Mouse (Mus musculus): ENCODE data around the gene Csad. TPM values are rescaled to one million over a fixed set of nuclear protein-coding genes. Genes with fewer than 3 reads are reported as not detected.

Gene Csad
- total and polyA plus RNA-seq, 3 experiments: 13.1 to 42.1 (median 15.6) TPM

- Histone ChIP-seq H3K4me1 (ENCODE audit: control insufficient read depth, insufficient read depth, low read length) (peaks cover 4% of the 10 kb centered on the region; the same call in 1 of the 2 replicates), H3K4me3 (peak overlapping the region; percentile 78), H3K79me2 (replicated peaks; ENCODE audit: control insufficient read depth, insufficient read depth, low read length) (peaks cover 2% of the 10 kb centered on the region; the same call in 1 of the 2 replicates), H3K9ac (ENCODE audit: low read depth, low read length) (peak overlapping the region; percentile 87), H3K36me3 (ENCODE audit: control insufficient read depth, insufficient read depth, low read length) (no peaks in the 10 kb centered on the region), H3K27me3 (ENCODE audit: control insufficient read depth, insufficient read depth, low read length) (no peaks in the 10 kb centered on the region), H3K27ac (peak overlapping the region; percentile 96)
- 28% methylated on average over 8 of the region's 8 CpGs for WGBS
- intact Hi-C loops (cut with DNase I): loop anchor here (2.0 kb wide), 1 partner anchor 31 kb away; the partner anchor contains the start of gene Mfsd5
- 0 out of 2 replicates have a peak, but pooled peaks have one; percentile 19 for TF ChIP-seq POLR2A (IDR thresholded peaks at IDR 0.05; ENCODE audit: insufficient read depth, low read depth, low read length)
- no peak for TF ChIP-seq EP300 (IDR thresholded peaks at IDR 0.05; ENCODE audit: insufficient read depth, low read depth, low read length)
- DNase-seq: peak in 1 of 2 experiments; percentile 43
These were observed 43.7 kb upstream of the Csad start for GRCm38 (mm10) chr15:102248131-102248811.

DNA sequence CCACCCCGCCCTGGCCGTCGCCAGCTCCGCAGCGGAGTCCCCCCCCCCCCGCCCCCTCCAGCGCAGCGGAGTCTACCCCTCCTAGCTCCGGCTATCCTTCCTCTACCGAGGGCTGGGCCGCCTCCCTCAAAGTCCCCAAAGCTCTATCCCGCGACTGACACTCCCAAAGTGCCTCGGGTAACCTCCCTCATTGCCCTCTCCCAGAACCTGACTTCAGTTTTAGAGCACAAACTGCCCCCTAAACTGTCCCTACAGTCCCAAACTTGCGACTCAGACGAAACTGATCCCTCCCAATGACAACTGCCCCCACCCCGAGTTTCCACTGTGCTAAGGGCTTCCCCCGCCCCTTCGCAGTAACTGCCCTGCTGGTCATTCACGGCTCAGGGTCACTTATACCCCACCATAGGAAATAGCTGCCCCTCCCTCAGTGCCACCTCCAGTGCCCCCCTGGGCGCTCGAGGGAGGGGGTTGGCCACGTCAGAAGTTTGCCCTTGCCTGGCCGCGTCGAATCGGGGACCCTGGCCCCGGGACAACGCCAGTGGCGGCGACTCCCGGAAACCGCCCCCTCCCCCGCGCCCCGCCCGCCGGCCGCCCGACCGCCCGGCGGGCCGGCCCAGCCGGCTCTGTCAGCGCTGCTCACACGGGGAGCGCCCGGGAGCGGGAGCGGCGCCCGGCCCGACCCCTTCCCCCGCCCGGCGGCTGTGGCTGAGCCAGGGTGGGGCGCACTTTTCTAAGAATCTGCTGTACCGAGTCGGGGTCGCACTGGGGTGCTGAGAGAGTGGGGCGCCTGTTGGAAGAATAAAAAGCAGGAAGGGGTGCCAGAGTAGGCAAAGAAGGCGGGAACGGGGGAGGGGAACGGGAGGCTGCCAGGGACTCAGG, 43.0 kb upstream of the Csad start:
- intact Hi-C loops (cut with DNase I): loop anchor here (2.0 kb wide), 3 partner anchors 31 to 145 kb away; partner anchors contain the start of genes Csad and Mfsd5
- under 1% methylated on average over 62 of the region's 65 CpGs for WGBS

GRCm38 (mm10) chr15:102246866-102247251, 42.3 kb upstream of the Csad start:
- Histone ChIP-seq H3K27me3 (ENCODE audit: control insufficient read depth, insufficient read depth, low read length) (no peaks in the 10 kb centered on the region), H3K9ac (ENCODE audit: low read depth, low read length) (peak overlapping the region; percentile 90), H3K4me3 (peak overlapping the region; percentile 78), H3K27ac (peak overlapping the region; percentile 96), H3K36me3 (ENCODE audit: control insufficient read depth, insufficient read depth, low read length) (no peaks in the 10 kb centered on the region), H3K4me1 (ENCODE audit: control insufficient read depth, insufficient read depth, low read length) (peaks cover 10% of the 10 kb centered on the region), H3K79me2 (replicated peaks; ENCODE audit: control insufficient read depth, insufficient read depth, low read length) (peaks cover 2% of the 10 kb centered on the region; the same call in 1 of the 2 replicates)
- 1% methylated on average over 31 of the region's 35 CpGs for WGBS
- peak; percentile 91 for TF ChIP-seq POLR2A (IDR thresholded peaks at IDR 0.05; ENCODE audit: insufficient read depth, low read depth, low read length)
- no peak for TF ChIP-seq CTCF (IDR thresholded peaks at IDR 0.05)
- peak; percentile 82 for TF ChIP-seq EP300 (IDR thresholded peaks at IDR 0.05; ENCODE audit: insufficient read depth, low read depth, low read length)
- peak; percentile 95 to 98 for DNase-seq
- intact Hi-C loops (cut with DNase I): loop anchor here (2.0 kb wide), 2 partner anchors 42 to 144 kb away; partner anchors contain the start of gene Csad

More for the DNA sequence above, 43.0 kb upstream of the Csad start:
- peak; percentile 89 for DNase-seq
- Histone ChIP-seq H3K4me1 (ENCODE audit: control insufficient read depth, insufficient read depth, low read length) (peaks cover 8% of the 10 kb centered on the region), H3K9ac (ENCODE audit: low read depth, low read length) (peak overlapping the region; percentile 87), H3K79me2 (replicated peaks; ENCODE audit: control insufficient read depth, insufficient read depth, low read length) (peaks cover 2% of the 10 kb centered on the region; the same call in 1 of the 2 replicates), H3K27me3 (ENCODE audit: control insufficient read depth, insufficient read depth, low read length) (no peaks in the 10 kb centered on the region), H3K27ac (peak overlapping the region; percentile 96), H3K36me3 (ENCODE audit: control insufficient read depth, insufficient read depth, low read length) (no peaks in the 10 kb centered on the region), H3K4me3 (peak overlapping the region; percentile 78)
- TF ChIP-seq EP300 (IDR thresholded peaks at IDR 0.05; ENCODE audit: insufficient read depth, low read depth, low read length) (peak; percentile 10; the same call in 1 of the 2 replicates), POLR2A (IDR thresholded peaks at IDR 0.05; ENCODE audit: insufficient read depth, low read depth, low read length) (peak; percentile 66; the same call in 1 of the 2 replicates), CTCF (IDR thresholded peaks at IDR 0.05) (peak; percentile 30)

DNA sequence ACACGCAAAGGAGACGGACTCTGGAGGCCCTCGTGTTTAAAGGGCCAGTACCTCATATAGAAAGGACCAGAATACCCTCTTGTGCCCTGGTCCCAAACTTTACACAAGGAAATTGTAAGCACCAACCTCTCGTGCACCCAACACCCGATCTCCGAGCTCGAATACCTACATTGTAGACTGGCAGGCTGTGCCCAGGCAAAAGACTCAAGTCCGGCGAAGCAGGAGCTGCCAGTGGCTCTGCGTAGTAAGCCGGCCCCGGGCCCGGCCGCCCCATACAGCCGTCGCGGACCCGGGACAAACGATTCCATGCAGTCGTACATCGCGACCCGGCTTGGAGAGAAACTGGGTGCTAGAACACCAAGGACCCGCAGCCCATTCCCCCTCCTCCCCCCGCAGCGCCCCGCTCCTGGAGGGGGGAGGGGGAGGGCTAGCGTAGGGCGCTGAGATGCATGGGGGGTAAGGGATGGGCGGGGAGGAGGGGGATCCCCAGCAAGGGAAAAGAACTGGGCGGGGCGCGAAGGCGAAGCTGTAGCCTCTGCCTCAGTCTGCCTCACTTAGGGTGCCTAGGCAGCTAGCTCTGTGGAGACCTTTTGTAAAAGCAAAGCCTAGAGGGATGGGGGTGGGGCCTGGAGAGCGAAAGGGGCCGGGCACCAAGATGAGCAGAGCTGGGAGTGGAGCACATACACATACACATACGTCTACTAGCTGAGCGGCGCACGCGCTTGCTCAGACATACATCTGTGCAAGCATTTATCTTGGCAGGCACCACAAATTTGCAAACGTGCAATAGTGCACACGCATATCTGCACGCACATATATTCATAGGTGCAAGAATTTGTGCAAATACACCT, 41.6 kb upstream of the Csad start:
- intact Hi-C loops (cut with DNase I): loop anchor here (2.0 kb wide), 2 partner anchors 41 to 143 kb away; partner anchors contain the start of gene Csad
- peaks cover 15% of the 10 kb centered on the region for H3K4me1 ChIP-seq (ENCODE audit: control insufficient read depth, insufficient read depth, low read length)

DNA sequence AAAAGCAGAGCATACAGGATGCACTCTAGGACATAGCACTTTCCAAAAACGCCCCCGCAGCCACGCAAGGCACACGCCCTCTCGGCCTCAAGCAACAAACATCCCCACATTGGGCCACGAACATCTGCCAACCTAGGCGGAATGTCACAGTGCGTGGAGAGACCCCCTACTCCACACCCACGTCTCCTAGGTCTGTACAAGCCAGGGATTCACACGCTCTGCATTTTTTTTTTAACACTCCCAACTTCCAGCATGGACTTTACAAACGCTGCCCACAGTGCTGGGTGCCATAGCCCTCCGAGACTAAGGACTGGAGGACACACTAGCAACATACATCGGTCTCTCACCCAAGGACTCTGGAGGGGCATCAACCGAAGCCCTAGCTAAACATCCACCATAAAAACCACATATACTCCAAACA, 40.9 kb upstream of the Csad start:
- Histone ChIP-seq H3K79me2 (replicated peaks; ENCODE audit: control insufficient read depth, insufficient read depth, low read length) (peaks cover 2% of the 10 kb centered on the region; the same call in 1 of the 2 replicates), H3K27me3 (ENCODE audit: control insufficient read depth, insufficient read depth, low read length) (no peaks in the 10 kb centered on the region), H3K27ac (peak overlapping the region; percentile 96), H3K4me3 (peak overlapping the region; percentile 78), H3K4me1 (ENCODE audit: control insufficient read depth, insufficient read depth, low read length) (peaks cover 18% of the 10 kb centered on the region), H3K9ac (ENCODE audit: low read depth, low read length) (peak overlapping the region; percentile 90), H3K36me3 (ENCODE audit: control insufficient read depth, insufficient read depth, low read length) (no peaks in the 10 kb centered on the region)
- WGBS: 18% methylated on average over 14 of the region's 14 CpGs
- no peak for TF ChIP-seq CTCF (IDR thresholded peaks at IDR 0.05)
- TF ChIP-seq POLR2A (IDR thresholded peaks at IDR 0.05; ENCODE audit: insufficient read depth, low read depth, low read length): peak; percentile 80
- intact Hi-C loops (cut with DNase I): no loop called here
- peak; percentile 60 to 61 for DNase-seq

More for the DNA sequence above, 41.6 kb upstream of the Csad start:
- H3K9ac ChIP-seq (ENCODE audit: low read depth, low read length): peak overlapping the region; percentile 90
- WGBS: under 1% methylated on average over 43 of the region's 44 CpGs
- no peaks in the 10 kb centered on the region for H3K27me3 ChIP-seq (ENCODE audit: control insufficient read depth, insufficient read depth, low read length)
- peaks cover 2% of the 10 kb centered on the region; the same call in 1 of the 2 replicates for H3K79me2 ChIP-seq (replicated peaks; ENCODE audit: control insufficient read depth, insufficient read depth, low read length)
- peak overlapping the region; percentile 78 for H3K4me3 ChIP-seq
- peak overlapping the region; percentile 96 for H3K27ac ChIP-seq
- TF ChIP-seq CTCF (IDR thresholded peaks at IDR 0.05) (no peak), POLR2A (IDR thresholded peaks at IDR 0.05; ENCODE audit: insufficient read depth, low read depth, low read length) (peak; percentile 89), EP300 (IDR thresholded peaks at IDR 0.05; ENCODE audit: insufficient read depth, low read depth, low read length) (0 out of 2 replicates have a peak, but pooled peaks have one; percentile 13)
- no peaks in the 10 kb centered on the region for H3K36me3 ChIP-seq (ENCODE audit: control insufficient read depth, insufficient read depth, low read length)
- DNase-seq: peak; percentile 84 to 86
